Mouse (Mus musculus) thymus, adult 2 months (tissue): Measurements from ENCODE around the gene Ezr.
"Not testable (repeated sequence)": the region's sequence is repeated elsewhere in the genome, so short reads cannot be mapped to it uniquely, and the experiment has no call there.

Source experiments
- CTCF ChIP-seq: fragments of 200-500 bp; IDR thresholded peaks from 2 replicates; pipeline ENCODE4 v1.5.1; 2012; ENCODE audit warnings: mild to moderate bottlenecking, control low read depth, low read length, moderate library complexity, borderline replicate concordance; ENCODE audit not compliant: control insufficient read depth, poor library complexity, insufficient read depth; ENCODE audit errors: extremely low read depth
- POLR2A ChIP-seq: fragments of 200-500 bp; IDR thresholded peaks from 2 replicates; pipeline ENCODE4 v1.6.1; 2012; ENCODE audit warnings: mild to moderate bottlenecking, low read length, control low read depth, moderate library complexity; ENCODE audit not compliant: control insufficient read depth, poor library complexity, insufficient read depth; ENCODE audit errors: extremely low read depth

DNA sequence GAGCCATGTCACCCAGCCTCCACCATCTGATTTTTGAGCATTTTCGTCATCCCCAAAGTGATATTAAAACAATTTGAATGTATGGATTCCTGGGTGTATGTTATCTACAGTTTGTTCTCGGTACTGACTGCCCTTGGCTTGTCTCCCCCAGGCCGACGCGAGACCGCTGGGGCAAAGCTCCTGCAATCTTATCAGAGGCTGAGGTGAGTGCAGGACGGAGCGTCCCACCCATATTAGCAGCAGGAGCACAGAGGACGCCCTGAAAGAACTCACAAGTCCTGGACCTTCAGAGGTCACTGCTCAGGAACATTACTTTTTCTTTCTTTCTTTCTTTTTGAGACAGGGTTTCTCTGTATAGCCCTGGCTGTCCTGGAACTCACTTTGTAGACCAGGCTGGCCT, 83.1 kb downstream of the Ezr start:
- TF ChIP-seq CTCF, POLR2A: not testable (repeated sequence)
